10 mouse cellular contexts compared by ENCODE assay signal in genomic region chr19:19005144-19005543, GRCm38 (mm10).
DNase-seq lines count a peak whose midpoint lies in the region; ATAC-seq and TF ChIP-seq lines count a peak whose summit lies in the region.
"Had no signal": no experiment of that assay in that cellular context is flagged by ENCODE, and none has a peak within 500 bp of the region (broad histone marks: within the 10 kb centered on the region; RNA-seq: fewer than 3 reads in every experiment).

No protein-coding gene starts in this region.

- H3K27me3 ChIP-seq in embryonic facial prominence, embryonic 14.5 days (replicated peaks; ENCODE audit: control insufficient read depth, insufficient read depth, low read length): no peaks in the 10 kb centered on the region
- H3K27me3 ChIP-seq in midbrain, embryonic 12.5 days: no peaks in the 10 kb centered on the region
- H3K27me3 ChIP-seq: megakaryocyte, embryonic 14.5 days had no signal

- no peaks in the 10 kb centered on the region for H3K4me1 ChIP-seq in embryonic facial prominence, embryonic 14.5 days (ENCODE audit: control insufficient read depth, insufficient read depth, low read length)
- H3K4me1 ChIP-seq in midbrain, embryonic 12.5 days: peaks cover 24% of the 10 kb centered on the region
- H3K4me1 ChIP-seq: megakaryocyte, embryonic 14.5 days had no signal

- no peak for ATAC-seq in embryonic facial prominence, embryonic 14.5 days (ENCODE audit: low read depth)
- ATAC-seq in midbrain, embryonic 12.5 days (ENCODE audit: low FRiP score, low read depth): peak; percentile 94
- ATAC-seq in cerebellum, adult (ENCODE audit: insufficient number of reproducible peaks, low FRiP score, low TSS enrichment): no peak

- no peak overlapping the region for H3K27ac ChIP-seq in embryonic facial prominence, embryonic 14.5 days (replicated peaks; ENCODE audit: low read depth, low read length)
- no peak overlapping the region for H3K27ac ChIP-seq in layer of hippocampus, adult 2 months
- H3K27ac ChIP-seq in midbrain, embryonic 12.5 days (replicated peaks): peak overlapping the region; percentile 52

- no peak for TF ChIP-seq CTCF in layer of hippocampus, adult 2 months (conservative IDR thresholded peaks at IDR 0.05)

- no peaks in the 10 kb centered on the region for H3K36me3 ChIP-seq in embryonic facial prominence, embryonic 14.5 days (ENCODE audit: control insufficient read depth, insufficient read depth, low read length)
- no peaks in the 10 kb centered on the region for H3K36me3 ChIP-seq in midbrain, embryonic 12.5 days

- H3K9me3 ChIP-seq in embryonic facial prominence, embryonic 14.5 days (ENCODE audit: control insufficient read depth, low read length): no peaks in the 10 kb centered on the region
- no peaks in the 10 kb centered on the region for H3K9me3 ChIP-seq in midbrain, embryonic 12.5 days
- H3K9me3 ChIP-seq: megakaryocyte, embryonic 14.5 days had no signal

- no peak overlapping the region for H3K4me2 ChIP-seq in embryonic facial prominence, embryonic 14.5 days (ENCODE audit: low read depth, low read length)
- H3K4me2 ChIP-seq in midbrain, embryonic 12.5 days (replicated peaks): no peak overlapping the region

- WGBS in embryonic facial prominence, embryonic 14.5 days: 47% methylated on average over 6 of the region's 6 CpGs
- WGBS in midbrain, embryonic 12.5 days: 42% methylated on average over 6 of the region's 6 CpGs

- no peak overlapping the region for H3K9ac ChIP-seq in embryonic facial prominence, embryonic 14.5 days (ENCODE audit: low read depth, low read length)
- H3K9ac ChIP-seq in midbrain, embryonic 12.5 days (replicated peaks): no peak overlapping the region

- DNase-seq in adipocyte (ENCODE audit: low spot score): peak; percentile 7
- DNase-seq in embryonic facial prominence, embryonic 14.5 days (ENCODE audit: low spot score): peak; percentile 49
- peak; percentile 63 to 79 for DNase-seq in layer of hippocampus, adult 2 months (ENCODE audit: low spot score in 2 of 2)
- DNase-seq in urinary bladder, adult 2 months (ENCODE audit: low spot score): no peak
- DNase-seq in gastrocnemius, adult 18-20 months (ENCODE audit: low spot score): no peak
- DNase-seq in thymus, adult 18-20 months: no peak

- no peak overlapping the region for H3K4me3 ChIP-seq in embryonic facial prominence, embryonic 14.5 days (ENCODE audit: low read depth, low read length)
- H3K4me3 ChIP-seq in layer of hippocampus, adult 2 months: no peak overlapping the region
- no peak overlapping the region for H3K4me3 ChIP-seq in midbrain, embryonic 12.5 days
- H3K4me3 ChIP-seq: erythroblast, embryonic 14.5 days; megakaryocyte, embryonic 14.5 days had no signal

Comparison
In these comparisons a context has a peak if more than half of its experiments do, and no peak if none do; other contexts are left out.
1. DNase-seq: peak in adipocyte (single experiment), embryonic facial prominence, embryonic 14.5 days (single experiment) and layer of hippocampus, adult 2 months (2 of 2); none in urinary bladder, adult 2 months (single experiment), gastrocnemius, adult 18-20 months (single experiment) and thymus, adult 18-20 months (0 of 2).